Mouse (Mus musculus): ENCODE results near the gene Hmgcs1.

Hmgcs1 gene

GRCm38 (mm10) chr13:119743470-119743869 is 53.3 kb downstream of the Hmgcs1 start:
- in situ Hi-C loops (cut with MboI; ENCODE audit: low sequenced_read_pairs), result no loop called here

- in situ Hi-C loops (cut with MboI; ENCODE audit: low sequenced_read_pairs), result no loop called here
These were observed 56.8 kb downstream of the Hmgcs1 start for GRCm38 (mm10) chr13:119746930-119747329.

- in situ Hi-C loops (cut with MboI; ENCODE audit: low sequenced_read_pairs), result no loop called here
These were observed 63.9 kb downstream of the Hmgcs1 start for GRCm38 (mm10) chr13:119753859-119754634.

- in situ Hi-C loops (cut with MboI; ENCODE audit: low sequenced_read_pairs), result no loop called here
These were observed 64.4 kb downstream of the Hmgcs1 start for GRCm38 (mm10) chr13:119754635-119755020.

- in situ Hi-C loops (cut with MboI; ENCODE audit: low sequenced_read_pairs), result no loop called here
These were observed 65.0 kb downstream of the Hmgcs1 start for GRCm38 (mm10) chr13:119755141-119755547.

GRCm38 (mm10) chr13:119755681-119756471 is 65.7 kb downstream of the Hmgcs1 start, which contains the start of gene Nim1k:
Gene Nim1k (minus strand): TSS chr13:119755882.
- in situ Hi-C loops (cut with MboI; ENCODE audit: low sequenced_read_pairs), result no loop called here

GRCm38 (mm10) chr13:119756831-119757230 is 66.7 kb downstream of the Hmgcs1 start:
- in situ Hi-C loops (cut with MboI; ENCODE audit: low sequenced_read_pairs), result no loop called here

All from CH12F3 (cell line).